Mouse (Mus musculus) gastrocnemius, adult 18-20 months (tissue): Measurements from ENCODE around the gene Zbtb38. TPM values are rescaled to one million over a fixed set of nuclear protein-coding genes. Genes with fewer than 3 reads are reported as not detected.

ENCODE experiments used
- DNase-seq: peaks from one replicate; pipeline ENCODE4 v3.0.0; 2021; ENCODE audit warnings: low spot score
- total RNA-seq, 2 experiments: library from RNA; stranded (reverse); gene quantifications; 2 replicates each; pipeline ENCODE4 v1.2.3; 2021

The Zbtb38 gene
- total RNA-seq, 2 experiments from 2014 or later = 35.0 to 35.9 TPM

DNA sequence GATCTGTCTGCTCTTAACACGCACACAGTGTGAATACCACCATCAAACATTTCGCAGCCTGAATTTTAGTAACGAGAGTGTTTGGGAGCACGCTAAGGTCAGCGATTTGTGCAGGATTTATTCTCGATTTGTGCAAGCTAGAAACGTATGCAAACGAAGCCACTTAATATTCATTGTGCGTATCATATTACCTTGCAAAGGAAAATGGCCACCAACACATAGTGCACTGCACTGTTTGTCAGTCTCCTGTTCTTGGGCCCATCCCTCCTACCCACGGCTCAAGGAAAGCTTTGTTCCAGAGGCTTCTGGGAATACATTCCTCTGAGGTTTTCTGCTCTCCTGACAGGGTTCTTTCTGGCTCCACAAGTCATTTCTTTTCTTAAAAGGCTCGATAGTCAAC lies 37.5 kb downstream of the Zbtb38 start:
- no peak for DNase-seq

GRCm38 (mm10) chr9:96713472-96714390 lies 38.9 kb downstream of the Zbtb38 start:
- DNase-seq = no peak

DNA sequence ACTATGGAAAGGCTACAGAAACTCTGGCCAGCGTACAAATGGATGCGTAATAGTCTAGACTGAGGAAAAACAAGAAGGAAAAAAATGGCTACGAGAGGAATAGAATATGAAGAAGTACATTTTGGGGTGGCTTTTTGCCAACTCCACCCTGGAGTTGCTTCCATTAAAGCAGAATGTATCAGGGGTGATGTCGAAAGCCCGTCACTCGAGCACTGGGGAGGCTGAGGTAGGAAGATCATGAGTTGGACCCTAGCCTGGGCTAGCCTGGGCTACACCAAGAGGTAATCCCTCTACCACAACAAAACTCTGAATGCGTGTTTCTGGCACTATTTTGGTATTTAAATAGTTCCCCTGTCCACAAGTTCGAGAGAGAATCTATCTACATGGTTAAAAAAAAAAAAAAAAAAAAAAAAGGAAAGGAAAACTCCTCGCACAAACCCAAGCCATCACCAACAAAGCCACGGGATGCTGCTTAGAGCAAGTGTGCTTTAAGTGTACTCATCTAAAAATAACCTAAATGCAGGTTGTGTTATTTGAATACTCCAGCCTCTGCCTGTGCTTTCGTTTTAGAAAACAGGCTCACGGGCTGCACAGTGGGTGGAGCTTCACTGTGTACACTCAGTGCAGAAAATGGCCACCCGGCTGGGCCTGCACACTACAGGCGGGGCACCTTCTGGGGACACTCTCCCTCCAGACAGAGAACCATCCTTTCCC lies 39.7 kb downstream of the Zbtb38 start:
- DNase-seq = peak; percentile 70

DNA sequence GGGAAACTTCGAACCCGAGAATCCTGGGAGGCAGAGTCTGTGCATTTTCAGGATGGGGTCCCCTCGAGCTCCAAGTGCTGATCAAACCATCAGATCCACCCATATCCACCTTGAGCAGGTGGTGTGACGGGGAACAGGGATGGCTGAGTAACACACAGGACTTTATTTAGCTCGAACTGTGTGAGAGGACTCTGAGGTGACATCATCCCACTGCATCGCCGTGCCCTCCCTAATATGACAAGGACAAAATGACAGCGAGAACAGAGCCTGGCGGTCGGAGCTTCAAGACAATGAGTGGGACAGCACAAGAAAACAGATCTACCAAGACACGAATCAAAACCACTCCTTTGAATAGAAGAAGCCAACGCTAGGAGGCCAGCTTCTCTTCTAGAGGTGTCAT lies 40.6 kb downstream of the Zbtb38 start:
- no peak for DNase-seq

GRCm38 (mm10) chr9:96710241-96710946 lies 42.2 kb downstream of the Zbtb38 start:
- no peak for DNase-seq

- no peak for DNase-seq
Measured at GRCm38 (mm10) chr9:96708905-96709304, 43.7 kb downstream of the Zbtb38 start.

GRCm38 (mm10) chr9:96707964-96708363 lies 44.7 kb downstream of the Zbtb38 start:
- no peak for DNase-seq

DNA sequence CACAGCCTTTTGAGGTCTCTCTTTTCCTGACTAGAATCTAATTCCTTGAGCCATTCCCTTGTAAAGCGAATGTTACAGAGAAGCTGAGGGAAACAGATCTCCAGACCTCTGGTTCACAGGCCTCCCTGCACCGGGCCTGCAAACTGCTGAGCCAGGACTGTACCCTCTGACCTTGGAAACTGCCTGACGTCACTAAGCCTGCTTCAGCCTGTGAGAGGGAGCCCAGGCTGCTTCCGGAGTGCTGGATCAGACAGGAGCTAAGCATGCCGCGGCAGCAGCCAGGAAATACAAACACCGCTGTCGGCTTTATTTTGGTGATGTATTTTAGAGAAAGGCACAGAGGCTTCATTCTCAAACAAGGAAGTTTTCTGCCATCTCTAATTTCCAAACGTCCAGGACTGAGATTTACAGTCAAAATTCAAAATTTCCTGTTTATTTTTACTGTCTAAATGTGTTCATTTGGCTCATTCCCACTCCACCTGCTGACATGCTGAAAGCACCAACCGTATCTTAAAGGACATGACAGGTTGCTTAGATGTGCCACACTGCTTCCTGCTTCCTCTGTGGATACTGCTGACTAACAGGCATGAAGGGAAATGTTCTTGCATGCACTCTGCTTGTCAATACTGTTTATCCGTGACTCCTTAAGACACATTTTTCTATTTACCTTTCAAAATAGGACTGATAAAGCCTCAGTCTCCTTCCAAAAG lies 46.9 kb downstream of the Zbtb38 start:
- peak; percentile 88 for DNase-seq

GRCm38 (mm10) chr9:96704935-96705334 lies 47.7 kb downstream of the Zbtb38 start:
- no peak for DNase-seq

GRCm38 (mm10) chr9:96701891-96702290 lies 50.7 kb downstream of the Zbtb38 start:
- no peak for DNase-seq

- DNase-seq = no peak
Measured at GRCm38 (mm10) chr9:96699276-96700035, 53.2 kb downstream of the Zbtb38 start.

DNA sequence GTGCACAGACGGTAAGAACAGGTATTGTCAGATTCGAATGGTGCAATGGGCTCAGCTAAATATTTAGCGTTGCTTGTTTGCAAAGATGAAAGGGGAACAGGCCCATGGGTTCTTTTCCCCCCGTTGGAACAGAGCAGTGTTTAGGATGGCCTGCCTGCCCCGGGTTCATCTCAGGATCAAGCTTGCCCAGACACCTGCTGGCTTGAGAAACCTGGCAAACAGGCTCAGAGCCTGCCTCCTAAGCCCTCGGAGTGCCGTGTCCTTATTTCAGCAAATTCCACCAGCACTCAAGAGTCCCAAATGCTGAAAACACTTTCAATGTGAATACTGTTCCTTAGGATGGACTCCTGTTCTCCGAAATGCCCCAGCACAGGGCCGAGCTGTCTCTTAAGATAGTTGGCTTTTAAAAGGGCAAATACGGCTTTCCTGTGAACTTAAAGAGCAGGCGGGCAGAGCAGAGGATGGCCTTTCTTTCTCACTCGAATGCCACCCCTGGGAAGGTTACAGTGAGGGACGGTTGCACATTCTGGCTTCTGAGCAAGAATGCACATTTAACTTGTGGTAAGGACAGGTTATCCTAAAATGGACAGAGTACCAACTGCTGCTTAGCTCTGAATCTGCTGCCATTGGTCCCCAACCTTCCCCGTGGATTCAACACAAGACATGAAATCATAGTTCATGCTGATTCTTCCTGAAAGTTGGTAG lies 55.7 kb downstream of the Zbtb38 start:
- DNase-seq = no peak

GRCm38 (mm10) chr9:96696141-96696561 lies 56.5 kb downstream of the Zbtb38 start:
- DNase-seq = peak; percentile 51

GRCm38 (mm10) chr9:96690461-96690863 lies 62.2 kb downstream of the Zbtb38 start:
- no peak for DNase-seq

- no peak for DNase-seq
Measured at GRCm38 (mm10) chr9:96689076-96689475, 63.6 kb downstream of the Zbtb38 start.

DNA sequence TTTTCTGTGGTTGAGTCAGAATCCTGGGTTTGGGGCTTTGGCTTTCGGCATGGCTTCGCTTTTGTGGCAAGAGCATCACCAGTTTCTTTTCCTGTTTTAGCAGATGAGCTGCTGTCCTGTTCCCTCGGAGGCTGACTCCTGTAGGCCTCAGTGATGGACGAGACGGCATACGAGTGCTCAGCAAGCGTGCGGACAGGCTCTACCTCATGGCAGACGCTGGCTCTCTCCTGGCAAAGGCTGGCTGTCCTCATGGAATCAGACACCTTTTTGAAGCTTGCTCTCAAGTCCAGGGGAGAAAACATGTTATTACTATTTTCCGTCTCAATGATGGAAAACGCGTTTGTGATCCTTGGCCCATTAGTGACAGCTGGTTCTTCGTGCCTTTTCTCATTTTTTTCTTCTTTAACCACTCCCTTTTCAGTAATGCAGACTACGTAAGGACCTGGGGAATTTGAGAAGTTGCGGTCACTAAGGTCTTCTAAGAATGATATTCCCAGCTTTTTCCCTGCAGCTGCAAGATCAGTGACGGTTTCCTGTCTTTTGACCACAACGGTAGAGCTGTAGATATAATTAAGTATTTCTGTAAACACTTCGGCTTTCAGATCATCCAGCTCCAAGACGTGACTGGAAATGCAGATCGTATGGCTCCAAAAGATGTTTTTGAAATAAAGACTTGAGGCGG lies 64.3 kb downstream of the Zbtb38 start:
- DNase-seq = no peak

DNA sequence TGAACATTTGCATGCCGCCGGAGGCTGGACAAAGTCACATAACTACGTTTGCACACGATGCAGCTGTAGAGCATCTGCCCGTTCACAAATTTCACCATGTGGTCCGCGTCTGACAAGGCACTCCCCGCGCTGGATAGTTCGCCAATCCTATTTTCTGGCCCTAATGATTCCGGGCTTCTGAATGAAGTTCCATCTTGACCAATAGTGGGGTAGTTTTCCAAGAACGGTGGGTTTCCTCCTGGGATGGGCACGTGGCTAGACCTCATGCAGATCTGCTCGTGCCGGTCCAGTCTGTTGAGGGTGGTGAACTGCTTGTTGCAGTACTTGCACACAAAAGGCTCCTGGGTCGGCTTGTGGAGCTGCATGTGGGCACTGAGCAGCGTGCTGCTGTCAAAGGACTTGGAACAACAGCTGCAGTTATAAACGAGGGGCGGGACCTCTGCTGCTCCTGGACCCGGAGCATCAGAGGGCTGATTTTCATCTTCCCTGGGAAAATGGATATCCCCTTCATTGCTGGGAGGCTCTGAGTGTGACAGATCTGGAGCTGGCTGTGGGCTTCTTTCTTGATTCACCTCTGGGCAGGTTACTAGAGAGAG lies 64.9 kb downstream of the Zbtb38 start:
- DNase-seq = no peak

DNA sequence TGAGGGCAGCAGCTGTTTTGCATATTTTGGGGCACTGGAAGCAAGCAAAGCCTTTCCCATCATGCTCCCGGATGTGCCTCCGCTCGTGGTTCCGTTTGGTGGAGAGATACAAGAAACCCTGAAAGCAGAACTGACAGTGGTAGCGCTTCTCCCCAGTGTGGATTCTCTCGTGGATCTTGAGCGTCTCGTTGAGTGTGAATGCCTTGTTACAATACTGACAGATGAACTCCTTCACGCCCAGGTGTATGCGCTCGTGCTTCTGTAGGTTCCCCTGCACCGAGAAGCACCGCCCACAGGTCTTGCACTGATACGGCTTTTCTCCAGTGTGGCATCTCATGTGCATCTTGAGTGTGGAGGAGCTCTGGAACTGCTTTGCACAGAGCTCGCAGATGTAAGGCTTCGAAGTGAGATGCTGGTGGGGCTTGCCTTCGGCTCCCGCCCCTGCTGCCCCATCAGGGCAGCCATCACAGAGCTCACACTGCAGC lies 67.0 kb downstream of the Zbtb38 start:
- no peak for DNase-seq
